Mouse (Mus musculus) forebrain, embryonic 11.5 days (tissue): ENCODE measurements around the gene Igf2bp3. TPM values are rescaled to one million over a fixed set of nuclear protein-coding genes. Genes with fewer than 3 reads are reported as not detected.

Source experiments
- ATAC-seq: fragments of 200-750 bp; cut with Nextera tagmentation; replicated peaks from 2 replicates; pipeline ENCODE4 v1.8.0; 2017; ENCODE audit warnings: moderate TSS enrichment; ENCODE audit not compliant: low FRiP score
- DNase-seq: peaks from one replicate; pipeline ENCODE4 v3.0.0-alpha.2; 2017; ENCODE audit warnings: low spot score
- H3K27ac ChIP-seq: fragments of 300-500 bp; sonication (generic); 2 replicates; pipeline ENCODE4 v1.5.1; 2014; ENCODE audit warnings: low read depth, low read length
- H3K27me3 ChIP-seq: fragments of 300-500 bp; sonication (generic); 2 replicates; pipeline ENCODE4 v1.6.1; 2014; ENCODE audit warnings: mild to moderate bottlenecking, low read length, mixed read lengths; ENCODE audit not compliant: control insufficient read depth, insufficient read depth
- H3K36me3 ChIP-seq: fragments of 300-500 bp; sonication (generic); 2 replicates; pipeline ENCODE4 v1.6.1; 2014; ENCODE audit warnings: mild to moderate bottlenecking, low read length, moderate library complexity, mixed read lengths; ENCODE audit not compliant: control insufficient read depth, insufficient read depth
- H3K4me1 ChIP-seq: fragments of 300-500 bp; sonication (generic); replicated peaks from 2 replicates; pipeline ENCODE4 v1.6.1; 2014; ENCODE audit warnings: low read length, mixed read lengths; ENCODE audit not compliant: control insufficient read depth, insufficient read depth
- H3K4me2 ChIP-seq: fragments of 300-500 bp; sonication (generic); 2 replicates; pipeline ENCODE4 v1.6.1; 2014; ENCODE audit warnings: low read depth, mild to moderate bottlenecking, low read length, moderate library complexity, mixed read lengths; ENCODE audit not compliant: severe bottlenecking
- H3K4me3 ChIP-seq: fragments of 300-500 bp; sonication (generic); 2 replicates; pipeline ENCODE4 v1.5.1; 2014; ENCODE audit warnings: low read depth, low read length
- H3K9ac ChIP-seq: fragments of 300-500 bp; sonication (generic); 2 replicates; pipeline ENCODE4 v1.6.1; 2014; ENCODE audit warnings: low read length
- H3K9me3 ChIP-seq: fragments of 300-500 bp; sonication (generic); 2 replicates; pipeline ENCODE4 v1.6.1; 2016; ENCODE audit warnings: low read length, mixed read lengths; ENCODE audit not compliant: control insufficient read depth
- WGBS: fragments of 180-500 bp; shearing (Covaris S2); extraction: QIAGEN DNeasy Blood & Tissue Kit; methylation state at CpG from one replicate; pipeline ENCODE4 v1.1.7; 2014; 5-methylcytosine and 5-hydroxymethylcytosine counted together
- polyA plus RNA-seq: library from polyadenylated mRNA; unstranded; fragments of >200 nt; fragmentation: Nextera tagmentation; extraction: Ambion mirVana; gene quantifications from 2 replicates; pipeline ENCODE4 v1.2.1, GENCODE M21; 2014

Gene Igf2bp3
- polyA plus RNA-seq, 1 experiment from 2014 or later, result 132 TPM

- H3K9me3 ChIP-seq, result no peaks in the 10 kb centered on the region
- peaks cover 8% of the 10 kb centered on the region; the same call in 1 of the 2 replicates for H3K36me3 ChIP-seq
- no peak overlapping the region for H3K4me2 ChIP-seq
- ATAC-seq, result no peak
- H3K27ac ChIP-seq, result no peak overlapping the region
- no peak overlapping the region for H3K4me3 ChIP-seq
- 91% methylated on average over 15 of the region's 15 CpGs for WGBS
- no peak overlapping the region for H3K9ac ChIP-seq
- H3K27me3 ChIP-seq, result no peaks in the 10 kb centered on the region
- DNase-seq, result no peak
- no peaks in the 10 kb centered on the region for H3K4me1 ChIP-seq
Measured at GRCm38 (mm10) chr6:49106746-49107500, 107.8 kb downstream of the Igf2bp3 start.

GRCm38 (mm10) chr6:49099086-49099485 lies 115.7 kb downstream of the Igf2bp3 start:
- Histone ChIP-seq H3K9me3 (no peaks in the 10 kb centered on the region), H3K9ac (no peak overlapping the region), H3K27me3 (no peaks in the 10 kb centered on the region), H3K27ac (no peak overlapping the region), H3K4me3 (no peak overlapping the region), H3K36me3 (no peaks in the 10 kb centered on the region; the same call in 1 of the 2 replicates), H3K4me1 (no peaks in the 10 kb centered on the region), H3K4me2 (no peak overlapping the region)
- 91% methylated on average over 1 of the region's 1 CpGs for WGBS
- DNase-seq (no peak), ATAC-seq (no peak)

GRCm38 (mm10) chr6:49097596-49098110 lies 117.1 kb downstream of the Igf2bp3 start:
- H3K9ac ChIP-seq, result no peak overlapping the region
- H3K9me3 ChIP-seq, result no peaks in the 10 kb centered on the region
- peaks cover 2% of the 10 kb centered on the region; the same call in 1 of the 2 replicates for H3K36me3 ChIP-seq
- H3K27me3 ChIP-seq, result no peaks in the 10 kb centered on the region
- H3K4me3 ChIP-seq, result no peak overlapping the region
- 89% methylated on average over 5 of the region's 5 CpGs for WGBS
- DNase-seq (no peak), ATAC-seq (no peak)
- no peak overlapping the region for H3K27ac ChIP-seq
- H3K4me1 ChIP-seq, result no peaks in the 10 kb centered on the region
- H3K4me2 ChIP-seq, result no peak overlapping the region

GRCm38 (mm10) chr6:49096933-49097461 lies 117.8 kb downstream of the Igf2bp3 start:
- WGBS, result 73% methylated on average over 13 of the region's 13 CpGs
- H3K27me3 ChIP-seq, result no peaks in the 10 kb centered on the region
- no peak overlapping the region for H3K27ac ChIP-seq
- no peak overlapping the region for H3K9ac ChIP-seq
- H3K9me3 ChIP-seq, result no peaks in the 10 kb centered on the region
- peaks cover 4% of the 10 kb centered on the region; the same call in 1 of the 2 replicates for H3K36me3 ChIP-seq
- no peak for DNase-seq
- no peak for ATAC-seq
- no peak overlapping the region for H3K4me2 ChIP-seq
- no peak overlapping the region for H3K4me3 ChIP-seq
- H3K4me1 ChIP-seq, result no peaks in the 10 kb centered on the region

GRCm38 (mm10) chr6:49096421-49096820 lies 118.3 kb downstream of the Igf2bp3 start:
- no peak for ATAC-seq
- no peaks in the 10 kb centered on the region for H3K27me3 ChIP-seq
- no peaks in the 10 kb centered on the region for H3K4me1 ChIP-seq
- H3K4me3 ChIP-seq, result no peak overlapping the region
- H3K4me2 ChIP-seq, result no peak overlapping the region
- no peak overlapping the region for H3K9ac ChIP-seq
- DNase-seq, result no peak
- H3K27ac ChIP-seq, result no peak overlapping the region
- 90% methylated on average over 7 of the region's 7 CpGs for WGBS
- no peaks in the 10 kb centered on the region for H3K9me3 ChIP-seq
- H3K36me3 ChIP-seq, result peaks cover 4% of the 10 kb centered on the region; the same call in 1 of the 2 replicates

GRCm38 (mm10) chr6:49094968-49095367 lies 119.8 kb downstream of the Igf2bp3 start:
- H3K27ac ChIP-seq, result no peak overlapping the region
- no peak overlapping the region for H3K4me3 ChIP-seq
- no peak for ATAC-seq
- no peak overlapping the region for H3K4me2 ChIP-seq
- no peaks in the 10 kb centered on the region for H3K9me3 ChIP-seq
- no peaks in the 10 kb centered on the region for H3K4me1 ChIP-seq
- DNase-seq, result no peak
- no peak overlapping the region for H3K9ac ChIP-seq
- H3K36me3 ChIP-seq, result peaks cover 7% of the 10 kb centered on the region; the same call in 1 of the 2 replicates
- WGBS, result 94% methylated on average over 10 of the region's 10 CpGs
- no peaks in the 10 kb centered on the region for H3K27me3 ChIP-seq

- Histone ChIP-seq H3K4me1 (no peaks in the 10 kb centered on the region), H3K27ac (no peak overlapping the region), H3K27me3 (no peaks in the 10 kb centered on the region), H3K9ac (no peak overlapping the region), H3K4me2 (no peak overlapping the region), H3K4me3 (no peak overlapping the region), H3K9me3 (no peaks in the 10 kb centered on the region), H3K36me3 (no peaks in the 10 kb centered on the region; the same call in none of the 2 replicates)
- ATAC-seq (no peak), DNase-seq (no peak)
- 91% methylated on average over 4 of the region's 4 CpGs for WGBS
Measured at GRCm38 (mm10) chr6:49083008-49083407, 131.7 kb downstream of the Igf2bp3 start.

- no peak for ATAC-seq
- Histone ChIP-seq H3K9ac (no peak overlapping the region), H3K36me3 (no peaks in the 10 kb centered on the region; the same call in 1 of the 2 replicates), H3K27me3 (no peaks in the 10 kb centered on the region), H3K27ac (no peak overlapping the region), H3K4me2 (no peak overlapping the region), H3K9me3 (no peaks in the 10 kb centered on the region), H3K4me1 (peaks cover 2% of the 10 kb centered on the region; the same call in 1 of the 2 replicates), H3K4me3 (no peak overlapping the region)
- no peak for DNase-seq
- 93% methylated on average over 1 of the region's 1 CpGs for WGBS
Measured at GRCm38 (mm10) chr6:49079313-49079712, 135.4 kb downstream of the Igf2bp3 start.
